Mouse (Mus musculus): Measurements from ENCODE around the gene Zbed3. TPM values are rescaled to one million over a fixed set of nuclear protein-coding genes. Genes with fewer than 3 reads are reported as not detected.

Zbed3 gene
- polyA plus RNA-seq, 1 experiment, result 0.09 TPM

GRCm38 (mm10) chr13:95327345-95327741 lies 3.9 kb downstream of the Zbed3 start:
- Histone ChIP-seq H3K27me3 (ENCODE audit: control insufficient read depth) (peaks cover 31% of the 10 kb centered on the region), H3K36me3 (ENCODE audit: control insufficient read depth) (no peaks in the 10 kb centered on the region; the same call in 1 of the 2 replicates), H3K9me3 (ENCODE audit: control insufficient read depth, low read length) (no peaks in the 10 kb centered on the region), H3K4me3 (replicated peaks) (peak overlapping the region; percentile 9), H3K4me1 (ENCODE audit: control insufficient read depth) (peaks cover 8% of the 10 kb centered on the region)
- TF ChIP-seq GATA1 (IDR thresholded peaks at IDR 0.05; ENCODE audit: low read length), result no peak
- TF ChIP-seq TAL1 (IDR thresholded peaks at IDR 0.05; ENCODE audit: low read length), result no peak

DNA sequence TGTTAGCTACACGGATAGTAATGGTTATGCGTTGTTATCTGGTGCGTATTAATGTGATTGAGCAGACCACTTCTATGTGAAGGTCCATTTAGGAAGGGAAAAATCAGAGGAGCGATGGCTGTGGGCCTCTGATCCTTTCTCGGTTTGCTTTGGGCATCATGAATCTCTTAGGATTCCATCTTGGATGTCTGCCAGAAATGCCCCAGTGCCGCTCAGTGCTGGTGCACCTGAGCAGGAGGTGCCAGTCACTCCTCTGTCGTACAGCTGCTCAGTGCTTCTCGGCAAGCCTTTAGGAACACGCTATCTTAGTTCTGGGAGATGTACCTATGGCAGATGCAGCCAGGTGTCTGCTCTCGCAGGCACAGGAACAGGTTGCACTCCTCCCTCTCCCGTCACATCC lies 5.4 kb downstream of the Zbed3 start:
- H3K4me1 ChIP-seq (ENCODE audit: control insufficient read depth), result peaks cover 8% of the 10 kb centered on the region
- no peaks in the 10 kb centered on the region for H3K9me3 ChIP-seq (ENCODE audit: control insufficient read depth, low read length)
- peaks cover 31% of the 10 kb centered on the region for H3K27me3 ChIP-seq (ENCODE audit: control insufficient read depth)
- H3K4me3 ChIP-seq (replicated peaks), result no peak overlapping the region
- TF ChIP-seq GATA1 (IDR thresholded peaks at IDR 0.05; ENCODE audit: low read length) (no peak), TAL1 (IDR thresholded peaks at IDR 0.05; ENCODE audit: low read length) (no peak)
- H3K36me3 ChIP-seq (ENCODE audit: control insufficient read depth), result no peaks in the 10 kb centered on the region; the same call in 1 of the 2 replicates

DNA sequence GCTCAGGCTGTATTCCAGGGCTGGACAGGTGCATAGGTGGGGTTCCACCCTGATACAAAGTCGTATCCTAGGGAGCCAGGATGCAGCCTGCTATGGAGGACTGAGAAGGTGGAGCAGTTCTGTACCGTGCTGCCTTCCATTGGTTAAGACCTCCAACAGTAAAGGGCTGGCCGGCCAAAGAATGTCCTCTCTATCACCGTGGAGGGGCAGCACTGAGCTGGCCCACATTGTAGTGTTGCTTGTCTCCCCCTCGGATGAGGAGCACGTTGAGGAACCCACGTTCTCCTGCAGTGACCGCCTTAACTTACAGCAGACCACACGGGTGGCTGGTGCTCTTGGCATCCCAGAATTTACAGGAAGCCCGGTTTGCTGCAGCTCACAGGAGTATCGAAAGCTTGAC lies 7.1 kb downstream of the Zbed3 start:
- TF ChIP-seq GATA1 (IDR thresholded peaks at IDR 0.05; ENCODE audit: low read length) (no peak), TAL1 (IDR thresholded peaks at IDR 0.05; ENCODE audit: low read length) (no peak)
- no peaks in the 10 kb centered on the region; the same call in 1 of the 2 replicates for H3K36me3 ChIP-seq (ENCODE audit: control insufficient read depth)
- H3K9me3 ChIP-seq (ENCODE audit: control insufficient read depth, low read length), result no peaks in the 10 kb centered on the region
- H3K27me3 ChIP-seq (ENCODE audit: control insufficient read depth), result peaks cover 18% of the 10 kb centered on the region
- no peaks in the 10 kb centered on the region for H3K4me1 ChIP-seq (ENCODE audit: control insufficient read depth)
- no peak overlapping the region for H3K4me3 ChIP-seq (replicated peaks)

- Histone ChIP-seq H3K9me3 (ENCODE audit: control insufficient read depth, low read length) (no peaks in the 10 kb centered on the region), H3K36me3 (ENCODE audit: control insufficient read depth) (peaks cover 8% of the 10 kb centered on the region; the same call in 1 of the 2 replicates), H3K4me3 (replicated peaks) (no peak overlapping the region), H3K4me1 (ENCODE audit: control insufficient read depth) (no peaks in the 10 kb centered on the region), H3K27me3 (ENCODE audit: control insufficient read depth) (peaks cover 1% of the 10 kb centered on the region)
- TF ChIP-seq TAL1 (IDR thresholded peaks at IDR 0.05; ENCODE audit: low read length), result no peak
Observed at GRCm38 (mm10) chr13:95332086-95332899, 8.9 kb downstream of the Zbed3 start.

DNA sequence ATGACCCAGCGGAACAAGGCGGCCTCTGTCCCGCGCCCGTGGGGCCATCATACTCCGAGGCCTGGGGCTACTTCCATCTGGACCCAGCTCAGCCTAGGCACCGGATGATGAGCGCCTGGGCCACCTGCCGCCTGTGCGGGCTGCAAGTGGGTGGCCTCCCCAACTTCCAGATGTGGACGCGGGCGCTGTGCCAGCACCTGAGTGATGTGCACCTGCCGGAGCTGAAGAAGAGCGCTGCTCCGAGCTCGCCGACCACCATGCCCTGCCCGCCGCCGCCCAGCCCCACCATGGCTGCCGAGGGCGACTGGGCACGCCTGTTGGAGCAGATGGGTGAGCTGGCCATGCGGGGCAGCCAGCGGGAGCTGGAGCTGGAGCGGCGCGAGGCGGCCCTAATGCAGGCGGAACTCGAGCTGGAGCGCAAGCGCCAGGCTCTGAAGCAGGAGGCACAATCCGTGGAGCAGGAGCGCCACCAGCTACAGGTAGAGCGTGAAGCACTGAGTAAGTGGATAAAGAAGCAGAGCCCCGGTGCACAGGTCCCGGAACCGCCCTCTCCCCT lies 12.8 kb downstream of the Zbed3 start:
- H3K4me3 ChIP-seq (replicated peaks), result no peak overlapping the region
- H3K4me1 ChIP-seq (ENCODE audit: control insufficient read depth), result no peaks in the 10 kb centered on the region; the same call in none of the 2 replicates
- no peaks in the 10 kb centered on the region for H3K9me3 ChIP-seq (ENCODE audit: control insufficient read depth, low read length)
- peaks cover 12% of the 10 kb centered on the region; the same call in 1 of the 2 replicates for H3K36me3 ChIP-seq (ENCODE audit: control insufficient read depth)
- TF ChIP-seq GATA1 (IDR thresholded peaks at IDR 0.05; ENCODE audit: low read length), result no peak
- TF ChIP-seq TAL1 (IDR thresholded peaks at IDR 0.05; ENCODE audit: low read length), result no peak
- H3K27me3 ChIP-seq (ENCODE audit: control insufficient read depth), result no peaks in the 10 kb centered on the region

DNA sequence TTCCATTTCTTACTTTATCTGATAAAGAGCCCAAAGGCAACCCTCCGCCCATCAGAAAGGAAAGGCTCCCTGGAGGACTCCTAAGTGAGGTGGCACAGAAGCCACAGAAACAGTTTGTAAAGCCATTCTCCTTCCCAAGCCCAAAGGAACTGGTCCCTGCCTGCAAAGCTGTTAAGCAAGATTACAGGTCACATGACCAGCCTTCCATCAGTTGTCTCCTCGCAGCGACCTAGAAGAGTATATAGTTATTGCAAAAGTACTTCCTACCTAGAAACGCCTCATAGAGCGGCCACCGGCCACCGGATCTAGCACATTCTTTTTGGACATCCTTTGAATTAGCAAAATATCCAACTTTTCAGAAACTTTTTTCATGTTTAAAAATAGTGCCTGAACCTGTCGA lies 20.1 kb downstream of the Zbed3 start:
- TF ChIP-seq GATA1 (IDR thresholded peaks at IDR 0.05; ENCODE audit: low read length) (no peak), TAL1 (IDR thresholded peaks at IDR 0.05; ENCODE audit: low read length) (no peak)
- Histone ChIP-seq H3K4me3 (replicated peaks) (no peak overlapping the region), H3K9me3 (ENCODE audit: control insufficient read depth, low read length) (no peaks in the 10 kb centered on the region), H3K36me3 (ENCODE audit: control insufficient read depth) (peaks cover 5% of the 10 kb centered on the region), H3K27me3 (ENCODE audit: control insufficient read depth) (no peaks in the 10 kb centered on the region), H3K4me1 (ENCODE audit: control insufficient read depth) (peaks cover 4% of the 10 kb centered on the region)

- TF ChIP-seq GATA1 (IDR thresholded peaks at IDR 0.05; ENCODE audit: low read length), result no peak
- no peak for TF ChIP-seq TAL1 (IDR thresholded peaks at IDR 0.05; ENCODE audit: low read length)
- H3K36me3 ChIP-seq (ENCODE audit: control insufficient read depth), result peaks cover 21% of the 10 kb centered on the region
- no peak overlapping the region for H3K4me3 ChIP-seq (replicated peaks)
- no peaks in the 10 kb centered on the region for H3K9me3 ChIP-seq (ENCODE audit: control insufficient read depth, low read length)
- H3K27me3 ChIP-seq (ENCODE audit: control insufficient read depth), result no peaks in the 10 kb centered on the region
- peaks cover 4% of the 10 kb centered on the region; the same call in 1 of the 2 replicates for H3K4me1 ChIP-seq (ENCODE audit: control insufficient read depth)
Observed at GRCm38 (mm10) chr13:95345869-95346268, 22.5 kb downstream of the Zbed3 start.

GRCm38 (mm10) chr13:95347018-95347696 lies 23.7 kb downstream of the Zbed3 start:
- TF ChIP-seq TAL1 (IDR thresholded peaks at IDR 0.05; ENCODE audit: low read length) (no peak), GATA1 (IDR thresholded peaks at IDR 0.05; ENCODE audit: low read length) (no peak)
- H3K36me3 ChIP-seq (ENCODE audit: control insufficient read depth), result peaks cover 34% of the 10 kb centered on the region
- no peaks in the 10 kb centered on the region for H3K27me3 ChIP-seq (ENCODE audit: control insufficient read depth)
- H3K4me3 ChIP-seq (replicated peaks), result no peak overlapping the region
- peaks cover 4% of the 10 kb centered on the region; the same call in 1 of the 2 replicates for H3K4me1 ChIP-seq (ENCODE audit: control insufficient read depth)
- H3K9me3 ChIP-seq (ENCODE audit: control insufficient read depth, low read length), result no peaks in the 10 kb centered on the region

- no peaks in the 10 kb centered on the region for H3K9me3 ChIP-seq (ENCODE audit: control insufficient read depth, low read length)
- H3K27me3 ChIP-seq (ENCODE audit: control insufficient read depth), result no peaks in the 10 kb centered on the region
- no peak overlapping the region for H3K4me3 ChIP-seq (replicated peaks)
- peaks cover 45% of the 10 kb centered on the region for H3K36me3 ChIP-seq (ENCODE audit: control insufficient read depth)
- TF ChIP-seq TAL1 (IDR thresholded peaks at IDR 0.05; ENCODE audit: low read length), result no peak
- TF ChIP-seq GATA1 (IDR thresholded peaks at IDR 0.05; ENCODE audit: low read length), result no peak
- H3K4me1 ChIP-seq (ENCODE audit: control insufficient read depth), result peaks cover 3% of the 10 kb centered on the region; the same call in 1 of the 2 replicates
Observed at GRCm38 (mm10) chr13:95348476-95348875, 25.1 kb downstream of the Zbed3 start.

Measured in erythroblast, embryonic 14.5 days (primary cell).